Mouse (Mus musculus) small intestine, adult 2 months (tissue): ENCODE results near the gene Gucy1a1.

Source experiments
- CTCF ChIP-seq: fragments of 200-500 bp; IDR thresholded peaks from 2 replicates; pipeline ENCODE4 v1.5.1; 2012; ENCODE audit warnings: low read depth, mild to moderate bottlenecking, control low read depth, inconsistent platforms, low read length, moderate library complexity, mixed read lengths; ENCODE audit not compliant: insufficient replicate concordance, insufficient read length; ENCODE audit errors: extremely low read depth
- POLR2A ChIP-seq: fragments of 200-500 bp; IDR thresholded peaks from 2 replicates; pipeline ENCODE4 v1.6.1; 2012; ENCODE audit warnings: low read depth, mild to moderate bottlenecking, control low read depth, inconsistent platforms, low read length, moderate library complexity

DNA sequence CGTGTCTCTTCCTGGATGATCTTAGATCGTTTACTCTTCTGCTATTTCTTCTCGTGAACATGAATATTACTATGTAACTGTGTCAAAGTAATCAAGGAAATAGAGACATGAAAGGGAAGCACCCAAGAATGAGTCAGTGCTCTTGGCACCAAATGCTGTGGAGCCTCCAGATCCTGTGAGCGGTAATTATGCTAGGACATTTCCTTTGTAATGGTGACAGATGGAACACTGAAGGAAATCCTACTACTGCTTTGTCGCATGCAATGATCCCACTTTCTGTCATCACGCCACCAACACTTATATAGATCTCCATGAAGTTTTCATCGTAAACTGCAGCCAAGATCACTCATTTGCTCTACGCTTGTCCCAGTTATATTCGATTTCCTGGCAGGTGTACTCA is 40.0 kb upstream of the Gucy1a1 start:
- TF ChIP-seq CTCF: no peak
- TF ChIP-seq POLR2A: no peak
